Mouse (Mus musculus) kidney, postnatal 14 days (tissue): ENCODE results near the gene Dad1.

Experiments
- DNase-seq: peaks from one replicate; pipeline ENCODE4 v3.0.0; 2022; ENCODE audit warnings: mixed read lengths

Dad1 gene

GRCm38 (mm10) chr14:54253741-54254291 is at the start of gene Dad1, which contains the start of gene Abhd4:
Dad1 (minus strand) TSS chr14:54254104.
Abhd4 (plus strand) TSS chr14:54254188.
- DNase-seq = peak; percentile 99

DNA sequence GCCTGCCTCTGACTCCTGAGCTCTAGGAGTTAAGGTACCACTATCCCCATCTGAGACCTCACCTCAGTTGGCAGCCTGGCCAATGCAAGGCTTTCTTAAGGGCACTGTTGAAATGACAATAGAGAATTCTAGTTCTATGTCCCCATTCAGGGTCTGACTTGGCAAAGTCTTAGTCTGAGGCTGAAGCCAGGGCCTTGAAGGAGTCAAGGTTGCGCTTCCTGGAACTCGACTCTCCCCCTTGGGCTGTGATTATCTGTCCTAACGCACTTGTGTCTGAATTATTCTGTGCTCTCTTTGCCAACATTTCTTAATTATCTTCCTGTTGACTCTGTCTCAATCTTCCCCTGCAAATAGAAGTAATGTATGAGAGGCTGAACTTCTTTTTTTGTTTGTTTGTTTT is 46.8 kb upstream of the Dad1 start:
- DNase-seq = no peak

DNA sequence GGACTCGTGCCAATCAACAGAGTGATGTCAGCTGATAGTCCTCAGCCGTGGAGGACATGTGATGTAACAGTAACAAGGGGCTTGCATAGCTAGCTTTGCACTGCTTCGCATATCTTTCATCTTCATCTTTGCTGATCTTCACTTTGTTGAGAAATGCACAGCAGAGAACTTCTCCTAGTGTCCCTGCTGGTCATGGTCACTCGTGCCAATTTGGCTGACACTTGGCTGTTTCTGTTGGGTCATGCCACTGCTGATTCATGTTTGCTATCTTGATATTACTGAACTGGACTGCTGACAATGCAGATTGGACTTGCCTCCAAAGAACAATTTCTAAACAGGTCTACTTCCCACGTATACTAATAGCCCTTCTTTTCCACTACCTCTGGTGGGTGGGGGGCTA is 46.2 kb upstream of the Dad1 start:
- DNase-seq = no peak

DNA sequence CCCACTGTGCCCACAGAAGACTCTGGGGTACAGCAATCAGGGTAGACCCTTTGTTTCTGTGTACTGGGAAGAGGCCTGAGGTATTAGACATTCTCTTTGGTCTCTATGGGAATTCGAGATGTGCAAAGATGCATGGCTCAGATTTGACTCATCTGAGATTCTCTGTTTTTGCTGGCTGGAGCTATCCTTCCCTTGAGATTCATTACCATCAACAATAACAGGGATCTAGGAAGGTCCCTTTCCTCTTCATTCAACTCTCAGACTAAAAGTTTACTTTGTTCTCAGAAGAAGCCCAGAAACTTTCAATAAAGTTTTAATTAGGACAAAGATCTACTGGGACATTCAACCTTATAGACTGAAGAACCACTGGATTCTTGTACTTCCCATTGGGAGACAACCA is 30.9 kb upstream of the Dad1 start, which contains the start of gene Olfr49:
Olfr49 (minus strand) TSS at position 101 of the 400 bp plus-strand sequence.
- DNase-seq = no peak

DNA sequence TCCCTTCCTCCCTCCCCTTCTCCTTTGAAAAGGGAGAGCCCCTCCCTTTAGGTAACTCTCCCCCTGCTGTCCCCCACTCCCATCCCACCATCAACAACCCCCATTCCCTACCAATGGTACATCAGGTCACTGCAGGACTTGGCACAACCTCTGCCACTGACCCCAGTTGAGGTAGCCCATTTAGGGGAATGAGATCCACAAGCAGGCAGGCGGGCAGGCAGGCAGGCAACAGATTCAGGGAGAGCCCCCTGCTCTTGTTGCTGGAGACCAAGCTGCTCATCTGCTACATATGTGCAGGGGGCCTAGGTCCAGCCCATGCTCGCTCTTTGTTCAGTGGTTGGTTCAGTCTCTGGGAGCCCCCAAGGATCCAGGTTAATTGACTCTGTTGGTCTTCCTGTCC is 22.5 kb upstream of the Dad1 start:
- DNase-seq = no peak

GRCm38 (mm10) chr14:54272696-54273095 is 18.8 kb upstream of the Dad1 start:
- no peak for DNase-seq

DNA sequence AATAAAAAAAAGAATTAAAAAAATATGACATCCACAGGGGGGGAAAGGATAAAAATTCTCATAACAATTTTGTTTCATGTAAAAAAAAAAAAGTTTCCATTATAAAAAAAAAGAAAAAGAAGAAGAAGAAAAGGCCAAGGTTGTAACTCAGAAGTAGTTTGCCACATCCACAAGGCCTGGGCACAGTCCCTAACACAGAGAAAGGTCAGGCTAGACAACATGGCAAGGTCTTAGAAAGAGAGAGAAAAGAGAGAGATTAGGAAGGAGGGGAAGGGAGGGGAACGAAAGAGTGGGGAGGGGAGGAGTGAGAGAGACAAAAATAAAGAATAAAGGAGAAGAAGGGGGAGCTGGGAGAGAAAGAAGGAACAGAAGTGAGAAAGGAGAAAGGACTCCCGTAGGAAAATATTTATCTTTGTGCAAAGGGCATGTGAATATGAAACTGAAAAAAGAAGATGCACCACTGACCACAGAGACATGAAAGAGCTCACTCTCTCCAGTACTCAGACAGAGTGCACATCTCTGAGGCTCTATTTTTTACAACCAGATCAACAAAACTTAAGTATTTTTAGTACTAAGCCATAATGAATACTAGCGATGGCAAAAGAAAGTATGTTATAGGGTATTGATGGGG is 18.2 kb upstream of the Dad1 start:
- DNase-seq = no peak

DNA sequence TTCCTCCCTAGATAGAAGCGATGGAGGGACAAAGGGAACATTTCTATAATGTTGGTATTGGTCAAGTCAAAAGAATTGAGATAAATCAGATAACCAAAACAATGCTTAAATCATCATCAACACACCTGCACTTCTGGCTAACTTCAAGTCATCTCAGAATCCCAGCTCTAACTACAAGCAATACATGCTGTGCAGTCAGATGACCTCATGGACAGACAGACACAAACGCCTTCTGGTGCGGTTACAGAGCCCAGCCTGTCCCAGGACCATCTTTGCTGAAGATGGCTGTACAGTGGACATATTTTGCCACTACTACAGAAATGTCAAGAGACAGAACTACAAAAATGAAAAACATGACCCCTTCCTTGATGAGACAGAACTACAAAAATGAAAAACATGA is 16.5 kb upstream of the Dad1 start:
- DNase-seq = no peak

DNA sequence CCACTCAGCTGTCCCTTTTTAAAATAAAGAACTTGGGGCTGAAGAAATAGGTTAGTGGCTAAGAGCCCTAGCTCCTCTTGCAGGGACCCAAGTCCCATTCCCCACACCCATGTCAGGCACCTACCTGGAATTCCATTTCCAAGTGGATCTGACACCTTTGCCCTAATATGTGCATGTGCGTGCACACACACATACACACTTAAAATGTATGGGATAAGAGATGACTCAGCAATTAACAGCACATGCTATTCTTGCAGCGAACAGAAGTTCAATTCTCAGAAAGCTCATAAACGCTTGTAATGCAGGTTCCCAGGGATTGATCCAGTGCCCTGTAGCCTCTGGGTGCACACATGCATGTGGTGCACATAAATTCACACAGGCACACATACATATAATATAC is 15.7 kb upstream of the Dad1 start:
- no peak for DNase-seq

DNA sequence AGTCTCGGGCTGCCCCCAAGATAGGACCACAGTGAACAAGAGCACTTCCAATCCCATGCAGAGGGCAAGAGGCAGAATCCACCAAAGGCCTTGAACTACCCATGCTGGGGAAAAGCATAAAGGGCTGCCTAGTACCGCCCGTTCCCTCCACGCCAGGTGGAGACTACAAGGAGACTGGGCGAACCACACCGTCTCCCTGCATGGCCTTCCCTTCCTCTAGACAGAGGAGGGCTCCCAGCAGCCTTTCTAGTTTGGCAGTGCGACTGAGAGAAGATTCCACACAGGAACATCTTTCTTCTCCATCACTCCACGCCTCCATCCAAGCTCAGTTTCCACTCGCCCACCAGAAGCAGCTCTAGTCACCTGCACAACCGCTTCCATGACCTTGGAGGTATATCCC is 14.1 kb upstream of the Dad1 start:
- no peak for DNase-seq

DNA sequence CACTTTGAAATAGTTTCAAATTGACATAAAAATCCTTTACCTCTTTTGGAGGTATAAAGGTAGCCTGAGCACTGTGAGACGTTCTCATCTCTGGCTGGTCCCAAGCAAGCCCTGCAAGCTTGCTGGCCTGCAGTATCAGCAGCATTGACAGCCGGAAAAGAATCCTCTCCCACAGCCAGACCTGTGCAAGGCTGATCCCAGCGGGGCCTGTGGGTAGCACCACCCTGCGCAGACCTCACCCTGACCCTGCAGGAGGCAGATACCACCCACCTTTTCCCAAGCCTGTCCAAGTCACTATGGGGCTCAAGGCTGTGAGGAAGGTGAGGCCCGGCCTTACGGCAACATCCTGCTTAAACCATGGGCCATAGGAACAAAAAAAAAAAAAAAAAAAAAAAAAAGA is 12.0 kb upstream of the Dad1 start:
- DNase-seq = no peak

DNA sequence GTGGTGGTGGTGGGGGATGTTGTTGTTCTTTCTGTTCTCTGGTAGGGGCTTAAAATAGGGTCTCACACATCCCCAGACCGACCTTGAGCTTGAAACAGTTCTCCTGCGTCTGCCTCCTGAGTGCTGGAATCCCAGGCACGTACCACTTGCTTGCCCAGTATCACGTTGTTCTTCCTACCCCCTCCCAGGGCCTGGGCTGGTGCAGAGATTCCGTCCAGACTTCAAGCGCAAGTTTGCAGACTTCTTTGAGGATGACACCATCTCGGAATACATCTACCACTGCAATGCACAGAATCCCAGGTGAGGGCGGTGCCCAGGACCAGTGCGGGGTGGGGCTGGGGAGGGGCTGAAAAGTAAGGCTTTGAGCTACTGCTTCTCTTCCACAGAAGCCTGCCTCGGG is 11.2 kb upstream of the Dad1 start:
- no peak for DNase-seq

GRCm38 (mm10) chr14:54264231-54264630 is 10.3 kb upstream of the Dad1 start:
- DNase-seq = no peak

DNA sequence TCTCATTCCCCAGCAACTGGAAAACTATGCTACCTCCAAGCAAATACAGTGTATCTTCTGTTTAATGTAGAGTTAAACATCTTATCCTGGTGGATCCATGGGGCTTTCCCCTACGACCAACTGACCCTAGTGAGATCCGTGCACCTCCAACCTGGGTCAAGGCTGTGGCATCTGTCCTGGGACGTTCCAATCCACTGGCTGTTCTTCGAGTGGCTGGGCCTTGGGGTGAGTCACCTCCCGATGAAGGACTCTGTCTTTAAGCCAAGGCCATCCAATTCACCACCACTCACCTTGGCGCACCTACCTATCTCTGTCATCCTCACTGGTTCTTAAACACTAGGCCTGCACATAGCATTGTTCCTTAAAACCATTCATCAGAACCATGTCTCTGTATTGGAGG is 9.2 kb upstream of the Dad1 start:
- no peak for DNase-seq

DNA sequence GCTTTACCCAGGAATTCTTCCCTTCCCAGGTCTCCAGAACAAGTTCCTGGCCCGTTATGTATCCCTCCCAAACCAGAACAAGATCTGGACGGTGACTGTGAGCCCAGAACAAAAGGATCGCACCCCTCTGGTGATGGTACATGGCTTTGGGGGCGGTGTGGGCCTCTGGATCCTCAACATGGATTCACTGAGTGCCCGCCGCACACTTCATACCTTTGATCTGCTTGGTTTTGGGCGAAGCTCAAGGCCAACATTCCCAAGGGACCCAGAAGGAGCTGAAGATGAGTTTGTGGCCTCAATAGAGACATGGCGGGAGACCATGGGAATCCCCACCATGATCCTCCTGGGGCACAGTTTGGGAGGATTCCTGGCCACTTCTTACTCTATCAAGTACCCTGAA is 8.7 kb upstream of the Dad1 start:
- no peak for DNase-seq

GRCm38 (mm10) chr14:54261386-54261785 is 7.5 kb upstream of the Dad1 start:
- DNase-seq = no peak

GRCm38 (mm10) chr14:54260196-54260595 is 6.3 kb upstream of the Dad1 start:
- DNase-seq = no peak

- no peak for DNase-seq
Measured at GRCm38 (mm10) chr14:54259722-54260085, 5.8 kb upstream of the Dad1 start.

DNA sequence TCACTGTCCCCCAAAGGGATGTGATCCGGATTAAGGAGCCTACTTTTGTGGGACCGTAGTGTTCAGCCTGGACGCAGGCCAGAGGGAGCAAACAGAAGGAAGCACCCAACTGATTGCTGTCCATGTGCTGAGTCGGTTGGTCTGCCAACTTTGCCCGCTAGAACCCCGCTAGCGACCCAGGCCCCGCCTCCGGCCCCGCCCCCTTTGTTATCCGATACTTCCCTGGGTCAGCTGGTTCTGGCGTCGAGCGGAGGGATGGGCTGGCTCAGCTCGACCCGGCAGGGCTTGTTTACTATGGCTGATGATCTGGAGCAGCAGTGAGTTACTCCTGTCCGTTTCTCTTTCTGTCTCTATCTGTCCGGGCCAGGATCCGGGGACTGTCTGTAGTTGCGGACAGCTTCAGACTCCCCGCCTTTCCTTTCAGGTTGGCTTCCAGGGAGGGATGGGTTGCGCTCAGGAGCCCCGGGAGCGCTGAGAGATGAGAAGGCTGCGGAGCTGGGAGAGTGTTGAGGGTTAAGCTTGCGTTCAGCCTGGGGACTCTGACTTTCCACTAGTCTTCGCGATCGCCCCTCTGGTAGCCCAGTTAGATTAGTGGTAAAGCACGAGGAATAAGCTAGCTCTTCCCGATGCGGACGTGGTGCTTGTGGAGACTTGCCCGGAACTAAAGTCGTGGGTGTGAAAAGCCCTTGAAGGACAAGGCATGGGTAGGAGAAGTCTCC is 5.3 kb upstream of the Dad1 start:
- DNase-seq = peak; percentile 97

GRCm38 (mm10) chr14:54258131-54258670 is 4.3 kb upstream of the Dad1 start:
- DNase-seq = no peak

- DNase-seq = no peak
Measured at GRCm38 (mm10) chr14:54254670-54255202, 832 bp upstream of the Dad1 start.

GRCm38 (mm10) chr14:54250122-54250521 is 3.8 kb downstream of the Dad1 start:
- no peak for DNase-seq

- DNase-seq = peak; percentile 84
Measured at GRCm38 (mm10) chr14:54249326-54249725, 4.6 kb downstream of the Dad1 start.

- no peak for DNase-seq
Measured at GRCm38 (mm10) chr14:54246232-54246631, 7.7 kb downstream of the Dad1 start.
